Mouse (Mus musculus) ES-Bruce4 (cell line): ENCODE measurements around the gene Dnttip2. TPM values are rescaled to one million over a fixed set of nuclear protein-coding genes. Genes with fewer than 3 reads are reported as not detected.
"Not testable (repeated sequence)": the region's sequence is repeated elsewhere in the genome, so short reads cannot be mapped to it uniquely, and the experiment has no call there.

ENCODE experiments used
- H3K27ac ChIP-seq: 2 replicates; pipeline ENCODE4 v1.5.1; 2012; ENCODE audit warnings: low read length, inconsistent platforms; ENCODE audit not compliant: insufficient read depth
- H3K27me3 ChIP-seq: 2 replicates; pipeline ENCODE4 v1.6.1; 2012; ENCODE audit warnings: mild to moderate bottlenecking, low read length, inconsistent platforms; ENCODE audit not compliant: control insufficient read depth, poor library complexity, insufficient read depth, severe bottlenecking
- H3K36me3 ChIP-seq: 2 replicates; pipeline ENCODE4 v1.6.1; 2012; ENCODE audit warnings: inconsistent platforms, mild to moderate bottlenecking, low read length, moderate library complexity; ENCODE audit not compliant: control insufficient read depth, poor library complexity, insufficient read depth, severe bottlenecking
- H3K4me1 ChIP-seq: one replicate; pipeline ENCODE4 v1.8.1; 2011; ENCODE audit warnings: low read length; ENCODE audit not compliant: control insufficient read depth, insufficient read depth
- H3K4me3 ChIP-seq: 2 replicates; pipeline ENCODE4 v1.5.1; 2011; ENCODE audit warnings: low read depth, mild to moderate bottlenecking, low read length
- H3K9ac ChIP-seq: 2 replicates; pipeline ENCODE4 v1.6.1; 2012; ENCODE audit warnings: low read depth, mild to moderate bottlenecking, inconsistent platforms; ENCODE audit not compliant: poor library complexity, severe bottlenecking
- H3K9me3 ChIP-seq: replicated peaks from 2 replicates; pipeline ENCODE4 v1.6.1; 2012; ENCODE audit warnings: mild to moderate bottlenecking, low read length, inconsistent platforms; ENCODE audit not compliant: control insufficient read depth, poor library complexity, insufficient read depth, severe bottlenecking
- CTCF ChIP-seq: IDR thresholded peaks from one replicate; pipeline ENCODE4 v1.8.1; 2011; ENCODE audit warnings: low read depth, low read length
- EP300 ChIP-seq: IDR thresholded peaks from 2 replicates; pipeline ENCODE4 v1.6.1; 2011; ENCODE audit warnings: low read depth, low read length; ENCODE audit not compliant: insufficient read depth
- POLR2A ChIP-seq: IDR thresholded peaks from one replicate; pipeline ENCODE4 v1.8.1; 2011; ENCODE audit warnings: low read length; ENCODE audit not compliant: insufficient read depth
- polyA plus RNA-seq: library from polyadenylated mRNA; stranded (reverse); fragments of >200 nt; gene quantifications from 2 replicates; pipeline ENCODE4 v1.2.4, GENCODE M21; 2011; ENCODE audit warnings: low read depth; ENCODE audit not compliant: missing spikeins, insufficient read depth, insufficient read length

Gene Dnttip2
- polyA plus RNA-seq, 1 experiment, result 132 TPM

- no peaks in the 10 kb centered on the region for H3K9me3 ChIP-seq
- no peak for TF ChIP-seq POLR2A
- no peak for TF ChIP-seq EP300
- no peak for TF ChIP-seq CTCF
- no peak overlapping the region for H3K27ac ChIP-seq
- H3K4me1 ChIP-seq, result peaks cover 2% of the 10 kb centered on the region
- H3K4me3 ChIP-seq, result no peak overlapping the region
- H3K27me3 ChIP-seq, result no peaks in the 10 kb centered on the region
- no peak overlapping the region for H3K9ac ChIP-seq
- peaks cover 11% of the 10 kb centered on the region for H3K36me3 ChIP-seq
These were observed 21.5 kb upstream of the Dnttip2 start for GRCm38 (mm10) chr3:122252466-122253253.

- not testable (repeated sequence) for H3K27ac ChIP-seq, H3K4me3 ChIP-seq, H3K4me1 ChIP-seq, H3K9ac ChIP-seq, H3K27me3 ChIP-seq, H3K9me3 ChIP-seq
- peaks cover 20% of the 10 kb centered on the region for H3K36me3 ChIP-seq
These were observed 20.1 kb upstream of the Dnttip2 start for GRCm38 (mm10) chr3:122254050-122254449.

GRCm38 (mm10) chr3:122269986-122270385 is 4.2 kb upstream of the Dnttip2 start:
- TF ChIP-seq POLR2A (no peak), CTCF (no peak)
- Histone ChIP-seq H3K4me3 (no peak overlapping the region), H3K36me3 (peaks cover 14% of the 10 kb centered on the region), H3K9me3 (no peaks in the 10 kb centered on the region), H3K27ac (no peak overlapping the region), H3K9ac (no peak overlapping the region), H3K4me1 (peaks cover 2% of the 10 kb centered on the region), H3K27me3 (no peaks in the 10 kb centered on the region)

- H3K36me3 ChIP-seq, result peaks cover 23% of the 10 kb centered on the region
- H3K4me1 ChIP-seq, H3K27ac ChIP-seq, H3K27me3 ChIP-seq, H3K4me3 ChIP-seq, H3K9me3 ChIP-seq, H3K9ac ChIP-seq: not testable (repeated sequence)
These were observed 1.6 kb upstream of the Dnttip2 start for GRCm38 (mm10) chr3:122272565-122272964.

- Histone ChIP-seq H3K4me3 (peak overlapping the region; percentile 69), H3K27me3 (no peaks in the 10 kb centered on the region), H3K27ac (no peak overlapping the region), H3K4me1 (peaks cover 3% of the 10 kb centered on the region), H3K9me3 (no peaks in the 10 kb centered on the region), H3K36me3 (peaks cover 33% of the 10 kb centered on the region), H3K9ac (peak overlapping the region; percentile 23)
- no peak for TF ChIP-seq CTCF
- TF ChIP-seq EP300, result no peak
- peak; percentile 81 for TF ChIP-seq POLR2A
These were observed 564 bp upstream of the Dnttip2 start for GRCm38 (mm10) chr3:122273407-122274240.

- no peak overlapping the region for H3K27ac ChIP-seq
- peak overlapping the region; percentile 67 for H3K4me3 ChIP-seq
- TF ChIP-seq CTCF (no peak), POLR2A (no peak), EP300 (no peak)
- H3K9ac ChIP-seq, result peak overlapping the region; percentile 79
- peaks cover 3% of the 10 kb centered on the region for H3K4me1 ChIP-seq
- no peaks in the 10 kb centered on the region for H3K9me3 ChIP-seq
- H3K27me3 ChIP-seq, result no peaks in the 10 kb centered on the region
- H3K36me3 ChIP-seq, result peaks cover 47% of the 10 kb centered on the region
These were observed 923 bp downstream of the Dnttip2 start for GRCm38 (mm10) chr3:122275111-122275510.
